Mouse (Mus musculus) frontal cortex, postnatal 36 days (tissue): Measurements from ENCODE around the gene Pop4.
A peak's percentile ranks its signal among the peaks of the same experiment; 100 is the strongest.
"Not testable (repeated sequence)": the region's sequence is repeated elsewhere in the genome, so short reads cannot be mapped to it uniquely, and the experiment has no call there.

ENCODE experiments used
- DNase-seq, 2 experiments: peaks; one replicate each; pipeline ENCODE4 v3.0.0; 2022; ENCODE audit warnings: low spot score in 2 of 2

The Pop4 gene

GRCm38 (mm10) chr7:38270703-38271510 is at the start of gene Pop4:
Gene Pop4 (minus strand): TSS chr7:38271423.
- peak; percentile 93 to 95 for DNase-seq

GRCm38 (mm10) chr7:38320641-38321040 is 49.4 kb upstream of the Pop4 start:
- DNase-seq = no peak

GRCm38 (mm10) chr7:38282192-38282591 is 11.0 kb upstream of the Pop4 start:
- DNase-seq = not testable (repeated sequence)

GRCm38 (mm10) chr7:38272551-38272950 is 1.3 kb upstream of the Pop4 start:
- no peak for DNase-seq

- no peak for DNase-seq
Measured at GRCm38 (mm10) chr7:38271859-38272258, 636 bp upstream of the Pop4 start.

GRCm38 (mm10) chr7:38271511-38271811 is 238 bp upstream of the Pop4 start:
- DNase-seq = no peak

- peak in 1 of 2 experiments; percentile 20 for DNase-seq
Measured at GRCm38 (mm10) chr7:38267006-38267680, 4.1 kb downstream of the Pop4 start.

GRCm38 (mm10) chr7:38262406-38262805 is 8.8 kb downstream of the Pop4 start:
- peak; percentile 23 to 35 for DNase-seq

GRCm38 (mm10) chr7:38259631-38260030 is 11.6 kb downstream of the Pop4 start:
- DNase-seq = no peak

GRCm38 (mm10) chr7:38253441-38253840 is 17.8 kb downstream of the Pop4 start:
- no peak for DNase-seq

- DNase-seq = no peak
Measured at GRCm38 (mm10) chr7:38251494-38252216, 19.6 kb downstream of the Pop4 start.

GRCm38 (mm10) chr7:38242417-38242816 is 28.8 kb downstream of the Pop4 start:
- DNase-seq = no peak

GRCm38 (mm10) chr7:38237140-38237539 is 34.1 kb downstream of the Pop4 start:
- DNase-seq = no peak

- DNase-seq = no peak
Measured at GRCm38 (mm10) chr7:38236400-38237105, 34.7 kb downstream of the Pop4 start.

GRCm38 (mm10) chr7:38230285-38230684 is 40.9 kb downstream of the Pop4 start:
- DNase-seq = peak in 1 of 2 experiments; percentile 6

- no peak for DNase-seq
Measured at GRCm38 (mm10) chr7:38228329-38228728, 42.9 kb downstream of the Pop4 start.

- peak; percentile 74 to 82 for DNase-seq
Measured at GRCm38 (mm10) chr7:38227900-38228298, 43.3 kb downstream of the Pop4 start, which contains the start of gene Plekhf1. Gene Plekhf1 (minus strand): TSS chr7:38228016.

GRCm38 (mm10) chr7:38227181-38227899 is 43.9 kb downstream of the Pop4 start:
- DNase-seq = peak; percentile 30 to 31

- no peak for DNase-seq
Measured at GRCm38 (mm10) chr7:38226226-38226625, 45.0 kb downstream of the Pop4 start.

- DNase-seq = no peak
Measured at GRCm38 (mm10) chr7:38224577-38225369, 46.5 kb downstream of the Pop4 start.
